Mouse (Mus musculus) embryonic fibroblast, embryonic 13.5 days (primary cell): ENCODE measurements around the gene Cacna1h.

Experiments used
- CTCF ChIP-seq: IDR thresholded peaks from 2 replicates; pipeline ENCODE4 v1.5.1; 2011; ENCODE audit warnings: mild to moderate bottlenecking, control low read depth, low read length, moderate library complexity, borderline replicate concordance; ENCODE audit not compliant: insufficient read depth
- POLR2A ChIP-seq: IDR thresholded peaks from 2 replicates; pipeline ENCODE4 v1.6.1; 2011; ENCODE audit warnings: low read depth, mild to moderate bottlenecking, control low read depth, low read length, moderate library complexity

GRCm38 (mm10) chr17:25406011-25406441 is 27.6 kb downstream of the Cacna1h start:
- TF ChIP-seq POLR2A (no peak), CTCF (no peak)
